Mouse (Mus musculus) myocyte (in vitro differentiated cells): Measurements from ENCODE around the gene Afdn.

ENCODE experiments used
- CEBPB ChIP-seq: IDR thresholded peaks from 2 replicates; pipeline ENCODE4 v1.6.1; 2011; ENCODE audit warnings: mild to moderate bottlenecking, moderate library complexity; ENCODE audit not compliant: poor library complexity, insufficient read depth, severe bottlenecking
- E2F4 ChIP-seq: IDR thresholded peaks from one replicate; pipeline ENCODE4 v1.6.1; 2011; ENCODE audit warnings: mild to moderate bottlenecking, control low read depth, moderate library complexity; ENCODE audit not compliant: insufficient read depth
- MAX ChIP-seq: IDR thresholded peaks from one replicate; pipeline ENCODE4 v1.6.1; 2011; ENCODE audit warnings: low read depth, mild to moderate bottlenecking, control low read depth
- MYOG ChIP-seq, 3 experiments: IDR thresholded peaks; one replicate each; pipeline ENCODE4 v1.6.1; 2011; ENCODE audit warnings: control low read depth in 2 of 3, low read depth in 2 of 3, mild to moderate bottlenecking in 2 of 3; ENCODE audit not compliant: insufficient read length in 2 of 3, control insufficient read depth in 1 of 3, insufficient read depth in 1 of 3
- POLR2A ChIP-seq: IDR thresholded peaks from one replicate; pipeline ENCODE4 v1.6.1; 2011; ENCODE audit warnings: low read depth, mild to moderate bottlenecking, control low read depth, moderate library complexity; ENCODE audit not compliant: insufficient read length
- POLR2AphosphoS2 ChIP-seq: IDR thresholded peaks from one replicate; pipeline ENCODE4 v1.6.1; 2011; ENCODE audit warnings: low read depth, control low read depth; ENCODE audit not compliant: insufficient read length
- REST ChIP-seq: IDR thresholded peaks from one replicate; pipeline ENCODE4 v1.6.1; 2011; ENCODE audit warnings: mild to moderate bottlenecking, control low read depth, moderate library complexity; ENCODE audit not compliant: insufficient read depth, insufficient read length
- SRF ChIP-seq: IDR thresholded peaks from one replicate; pipeline ENCODE4 v1.6.1; 2011; ENCODE audit warnings: low read depth; ENCODE audit not compliant: control insufficient read depth, insufficient read length
- TCF12 ChIP-seq: IDR thresholded peaks from one replicate; pipeline ENCODE4 v1.6.1; 2011; ENCODE audit warnings: mild to moderate bottlenecking, control low read depth; ENCODE audit not compliant: poor library complexity, insufficient read depth, severe bottlenecking
- USF1 ChIP-seq: IDR thresholded peaks from one replicate; pipeline ENCODE4 v1.6.1; 2011; ENCODE audit warnings: low read depth, mild to moderate bottlenecking, control low read depth, moderate library complexity

DNA sequence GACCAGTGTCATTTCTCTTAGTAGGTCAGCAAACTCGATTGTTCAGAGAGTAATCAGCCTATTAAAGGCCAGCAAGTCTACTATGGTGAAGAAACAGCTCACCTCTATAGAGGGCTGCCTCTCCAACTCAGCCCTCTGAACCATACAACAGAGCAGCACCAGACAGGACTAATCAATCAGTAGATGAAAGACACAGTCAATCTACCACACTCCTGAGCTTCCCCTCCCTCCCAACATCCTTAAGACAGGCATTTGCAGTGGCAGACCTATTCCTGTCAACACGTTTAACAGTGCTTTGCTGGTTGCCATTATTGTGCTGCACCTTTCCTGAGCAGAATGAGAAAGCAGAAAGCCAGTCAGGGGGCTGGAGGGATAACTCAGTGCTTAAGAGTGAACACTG lies 15.0 kb upstream of the Afdn start:
- no peak for TF ChIP-seq MAX
- no peak for TF ChIP-seq SRF
- no peak for TF ChIP-seq POLR2A
- no peak for TF ChIP-seq CEBPB
- TF ChIP-seq POLR2AphosphoS2, result no peak
- TF ChIP-seq USF1, result no peak
- TF ChIP-seq REST, result no peak
- TF ChIP-seq TCF12, result no peak
- no peak for TF ChIP-seq MYOG (IDR thresholded peaks at IDR 0.05; ENCODE audit: control insufficient read depth in 1 of 3, insufficient read depth in 1 of 3, insufficient read length in 2 of 3, low read depth in 2 of 3)
- no peak for TF ChIP-seq E2F4
